Mouse (Mus musculus) inflammation-experienced regulatory T-cells, adult 16 weeks (primary cell): ENCODE results near the gene Uap1l1. TPM values are rescaled to one million over a fixed set of nuclear protein-coding genes. Genes with fewer than 3 reads are reported as not detected.

Source experiments
- polyA plus RNA-seq: library from polyadenylated mRNA; unstranded; fragments of 100-300 nt; shearing (Covaris generic); gene quantifications from one replicate; pipeline ENCODE4 v1.2.1, GENCODE M21; 2017

Gene Uap1l1
- 18.3 TPM for polyA plus RNA-seq

GRCm38 (mm10) chr2:25365091-25365761 is at the start of gene Uap1l1:
Uap1l1 (minus strand) TSS chr2:25365682.

GRCm38 (mm10) chr2:25399051-25399450 is 33.6 kb upstream of the Uap1l1 start, which contains the start of gene Npdc1:
Npdc1 (plus strand) TSS chr2:25399351.

GRCm38 (mm10) chr2:25395721-25396596 is 30.5 kb upstream of the Uap1l1 start, which contains the start of gene Entpd2:
Entpd2 (plus strand) TSS chr2:25395874.

GRCm38 (mm10) chr2:25371764-25372643 is 6.5 kb upstream of the Uap1l1 start, which contains the start of gene Sapcd2:
Sapcd2 (plus strand) TSS chr2:25372321.

GRCm38 (mm10) chr2:25356208-25357079 is 9.0 kb downstream of the Uap1l1 start, which contains the start of gene Dpp7:
Dpp7 (minus strand) TSS chr2:25356359.

GRCm38 (mm10) chr2:25332286-25333160 is 33.0 kb downstream of the Uap1l1 start, which contains the start of gene Man1b1:
Man1b1 (plus strand) TSS chr2:25332338.

GRCm38 (mm10) chr2:25318971-25319773 is 46.3 kb downstream of the Uap1l1 start, which contains the start of gene Grin1:
Grin1 (minus strand) TSS chr2:25319187.

Other genes starting within 250 kb of the Uap1l1 start
- 0.72 TPM for gene Nrarp, start 184.9 kb downstream of the Uap1l1 start, polyA plus RNA-seq
- 176 TPM for gene Tor4a, start 168.8 kb downstream of the Uap1l1 start, polyA plus RNA-seq
- gene Nelfb, start 154.2 kb downstream of the Uap1l1 start, polyA plus RNA-seq = 202 TPM
- not detected for gene Stpg3, start 151.0 kb downstream of the Uap1l1 start, polyA plus RNA-seq
- 1.7 TPM for gene Fam166a, start 146.9 kb downstream of the Uap1l1 start, polyA plus RNA-seq
- 214 TPM for gene Tubb4b, start 141.0 kb downstream of the Uap1l1 start, polyA plus RNA-seq
- not detected for gene Slc34a3, start 131.3 kb downstream of the Uap1l1 start, polyA plus RNA-seq
- not detected for gene Rnf224, start 128.9 kb downstream of the Uap1l1 start, polyA plus RNA-seq
- not detected for gene Rnf208, start 123.4 kb downstream of the Uap1l1 start, polyA plus RNA-seq
- not detected for gene Cysrt1, start 123.2 kb downstream of the Uap1l1 start, polyA plus RNA-seq
- 8.7 TPM for gene AL732309.1, start 118.8 kb downstream of the Uap1l1 start, polyA plus RNA-seq
- 17.5 TPM for gene Tmem203, start 110.2 kb downstream of the Uap1l1 start, polyA plus RNA-seq
- gene Tprn, start 103.1 kb downstream of the Uap1l1 start, polyA plus RNA-seq = 5.5 TPM
- gene Ssna1, start 93.2 kb downstream of the Uap1l1 start, polyA plus RNA-seq = 131 TPM
- 120 TPM for gene Anapc2, start 93.2 kb downstream of the Uap1l1 start, polyA plus RNA-seq
- gene Tmem210, start 77.5 kb downstream of the Uap1l1 start, polyA plus RNA-seq = not detected
- gene Lrrc26, start 75.8 kb downstream of the Uap1l1 start, polyA plus RNA-seq = not detected
- 0.10 TPM for gene Grin1, start 46.5 kb downstream of the Uap1l1 start, polyA plus RNA-seq
- 23.8 TPM for gene Man1b1, start 33.3 kb downstream of the Uap1l1 start, polyA plus RNA-seq
- 28.5 TPM for gene Dpp7, start 9.3 kb downstream of the Uap1l1 start, polyA plus RNA-seq
- 1.2 TPM for gene Sapcd2, start 6.6 kb upstream of the Uap1l1 start, polyA plus RNA-seq
- not detected for gene Entpd2, start 30.2 kb upstream of the Uap1l1 start, polyA plus RNA-seq
- 3.4 TPM for gene Npdc1, start 33.7 kb upstream of the Uap1l1 start, polyA plus RNA-seq
- gene Fut7, start 57.6 kb upstream of the Uap1l1 start, polyA plus RNA-seq = 10.9 TPM
- gene Abca2, start 63.0 kb upstream of the Uap1l1 start, polyA plus RNA-seq = 30.7 TPM
- 3.9 TPM for gene Clic3, start 91.2 kb upstream of the Uap1l1 start, polyA plus RNA-seq
- gene Paxx, start 95.4 kb upstream of the Uap1l1 start, polyA plus RNA-seq = 100 TPM
- not detected for gene Ptgds, start 104.4 kb upstream of the Uap1l1 start, polyA plus RNA-seq
- not detected for gene Lcn12, start 128.2 kb upstream of the Uap1l1 start, polyA plus RNA-seq
- gene Fbxw5, start 135.1 kb upstream of the Uap1l1 start, polyA plus RNA-seq = 130 TPM
- 10.9 TPM for gene C8g, start 136.0 kb upstream of the Uap1l1 start, polyA plus RNA-seq
- 124 TPM for gene Traf2, start 181.3 kb upstream of the Uap1l1 start, polyA plus RNA-seq
- gene Edf1, start 192.2 kb upstream of the Uap1l1 start, polyA plus RNA-seq = 318 TPM
- 0.45 TPM for gene Mamdc4, start 209.2 kb upstream of the Uap1l1 start, polyA plus RNA-seq
- gene Phpt1, start 209.5 kb upstream of the Uap1l1 start, polyA plus RNA-seq = 73.4 TPM
- not detected for gene Ajm1, start 216.1 kb upstream of the Uap1l1 start, polyA plus RNA-seq
- 17.8 TPM for gene Rabl6, start 242.8 kb upstream of the Uap1l1 start, polyA plus RNA-seq